Comparison of ENCODE assay signal across 8 mouse cellular contexts in genomic region chr7:75983029-75983808, GRCm38 (mm10).
DNase-seq lines count a peak whose midpoint lies in the region; ATAC-seq and TF ChIP-seq lines count a peak whose summit lies in the region.

No protein-coding gene starts in this region.

- peak overlapping the region; percentile 53 for H3K4me2 ChIP-seq in heart, embryonic 11.5 days
- H3K4me2 ChIP-seq in intestine, embryonic 15.5 days (replicated peaks), result no peak overlapping the region

- no peak for TF ChIP-seq CTCF in lung, adult 2 months (IDR thresholded peaks at IDR 0.05; ENCODE audit: insufficient read depth, low read length)

- H3K9ac ChIP-seq in heart, embryonic 11.5 days (ENCODE audit: low read depth, low read length), result no peak overlapping the region
- H3K9ac ChIP-seq in intestine, embryonic 15.5 days, result no peak overlapping the region

- H3K9me3 ChIP-seq in heart, embryonic 11.5 days (replicated peaks; ENCODE audit: control insufficient read depth, low read length), result no peaks in the 10 kb centered on the region
- H3K9me3 ChIP-seq in intestine, embryonic 15.5 days, result no peaks in the 10 kb centered on the region

- H3K36me3 ChIP-seq in heart, embryonic 11.5 days (ENCODE audit: control insufficient read depth, insufficient read depth, low read length), result no peaks in the 10 kb centered on the region
- H3K36me3 ChIP-seq in intestine, embryonic 15.5 days, result no peaks in the 10 kb centered on the region

- no peak for DNase-seq in heart, postnatal 36 days
- DNase-seq in embryo, embryonic 9.5 days (ENCODE audit: extremely low spot score), result peak; percentile 78
- DNase-seq in layer of hippocampus, adult 18-20 months (ENCODE audit: low spot score in 2 of 2), result peak; percentile 79 to 85
- peak; percentile 79 for DNase-seq in neural tube, embryonic 10.5 days (ENCODE audit: extremely low spot score, low spot score)
- no peak for DNase-seq in heart, adult 18-20 months
- no peak for DNase-seq in lung, adult 2 months

- no peaks in the 10 kb centered on the region for H3K27me3 ChIP-seq in heart, embryonic 11.5 days (ENCODE audit: control insufficient read depth, insufficient read depth, low read length)
- H3K27me3 ChIP-seq in intestine, embryonic 15.5 days (replicated peaks), result peaks cover 3% of the 10 kb centered on the region; the same call in 1 of the 2 replicates

- TF ChIP-seq POLR2A in lung, adult 2 months (IDR thresholded peaks at IDR 0.05; ENCODE audit: borderline replicate concordance, extremely low read depth, low read depth, low read length), result no peak

- intact Hi-C loops in heart, postnatal 36 days (cut with DNase I), result no loop called here

- no peak for ATAC-seq in heart, embryonic 11.5 days (replicated peaks; ENCODE audit: insufficient number of reproducible peaks, low FRiP score, low TSS enrichment)
- ATAC-seq in intestine, embryonic 15.5 days, result no peak

- WGBS in heart, embryonic 11.5 days (ENCODE audit: insufficient replicate concordance), result 29% methylated on average over 23 of the region's 23 CpGs
- 15% methylated on average over 22 of the region's 23 CpGs for WGBS in intestine, embryonic 15.5 days
- WGBS in lung, adult 2 months, result 17% methylated on average over 23 of the region's 23 CpGs

- no peak overlapping the region for H3K4me3 ChIP-seq in heart, embryonic 11.5 days (ENCODE audit: low read depth, low read length)
- H3K4me3 ChIP-seq in intestine, embryonic 15.5 days (replicated peaks), result no peak overlapping the region
- H3K4me3 ChIP-seq in lung, adult 2 months (replicated peaks; ENCODE audit: extremely low read depth, low read depth, low read length), result no peak overlapping the region

- no peak overlapping the region for H3K27ac ChIP-seq in heart, embryonic 11.5 days (ENCODE audit: low read depth, low read length)
- no peak overlapping the region for H3K27ac ChIP-seq in intestine, embryonic 15.5 days

- H3K4me1 ChIP-seq in heart, embryonic 11.5 days (ENCODE audit: control insufficient read depth, insufficient read depth, low read length), result no peaks in the 10 kb centered on the region
- H3K4me1 ChIP-seq in intestine, embryonic 15.5 days (replicated peaks), result no peaks in the 10 kb centered on the region
- no peaks in the 10 kb centered on the region for H3K4me1 ChIP-seq in lung, adult 2 months (ENCODE audit: control insufficient read depth, insufficient read depth, low read length)

Comparison
In these comparisons a context has a peak if more than half of its experiments do, and no peak if none do; other contexts are left out.
1. DNase-seq: peak in embryo, embryonic 9.5 days (single experiment), layer of hippocampus, adult 18-20 months (2 of 2) and neural tube, embryonic 10.5 days (single experiment); none in heart, postnatal 36 days (0 of 2), heart, adult 18-20 months (0 of 2) and lung, adult 2 months (single experiment).